Mouse (Mus musculus) midbrain, embryonic 15.5 days (tissue): ENCODE results near the gene A730071L15Rik. TPM values are rescaled to one million over a fixed set of nuclear protein-coding genes. Genes with fewer than 3 reads are reported as not detected.
A peak's percentile ranks its signal among the peaks of the same experiment; 100 is the strongest.

ENCODE experiments used
- ATAC-seq: fragments of 200-750 bp; cut with Nextera tagmentation; replicated peaks from 2 replicates; pipeline ENCODE4 v1.8.0; 2017; ENCODE audit warnings: moderate TSS enrichment
- H3K27ac ChIP-seq: fragments of 300-500 bp; sonication (generic); 2 replicates; pipeline ENCODE4 v1.5.1; 2015; ENCODE audit warnings: mild to moderate bottlenecking, inconsistent platforms
- H3K27me3 ChIP-seq: fragments of 300-500 bp; sonication (generic); replicated peaks from 2 replicates; pipeline ENCODE4 v1.6.1; 2015; ENCODE audit warnings: inconsistent platforms
- H3K36me3 ChIP-seq: fragments of 300-500 bp; sonication (generic); replicated peaks from 2 replicates; pipeline ENCODE4 v1.6.1; 2015; ENCODE audit warnings: inconsistent platforms
- H3K4me1 ChIP-seq: fragments of 300-500 bp; sonication (generic); 2 replicates; pipeline ENCODE4 v1.6.1; 2015; ENCODE audit warnings: inconsistent platforms
- H3K4me2 ChIP-seq: fragments of 300-500 bp; sonication (generic); 2 replicates; pipeline ENCODE4 v1.6.1; 2015; ENCODE audit warnings: inconsistent platforms, mild to moderate bottlenecking, moderate library complexity
- H3K4me3 ChIP-seq: fragments of 300-500 bp; sonication (generic); 2 replicates; pipeline ENCODE4 v1.5.1; 2015; ENCODE audit warnings: mild to moderate bottlenecking, inconsistent platforms
- H3K9ac ChIP-seq: fragments of 300-500 bp; sonication (generic); 2 replicates; pipeline ENCODE4 v1.6.1; 2015; ENCODE audit warnings: mild to moderate bottlenecking, inconsistent platforms
- H3K9me3 ChIP-seq: fragments of 300-500 bp; sonication (generic); 2 replicates; pipeline ENCODE4 v1.6.1; 2016; ENCODE audit warnings: inconsistent platforms
- WGBS: fragments of 180-500 bp; shearing (Covaris S2); methylation state at CpG from one replicate; pipeline ENCODE4 v1.1.7; 2015; ENCODE audit warnings: mixed read lengths; 5-methylcytosine and 5-hydroxymethylcytosine counted together
- polyA plus RNA-seq: library from polyadenylated mRNA; unstranded; fragments of >200 nt; fragmentation: Nextera tagmentation; extraction: Ambion mirVana; gene quantifications from 2 replicates; pipeline ENCODE4 v1.2.1, GENCODE M21; 2015

Gene A730071L15Rik
- polyA plus RNA-seq, 1 experiment from 2014 or later, result 0.48 TPM

GRCm38 (mm10) chr11:6187399-6187798 lies 12.4 kb upstream of the A730071L15Rik start:
- Histone ChIP-seq H3K4me3 (no peak overlapping the region), H3K9ac (no peak overlapping the region), H3K27ac (no peak overlapping the region), H3K4me1 (peaks cover 27% of the 10 kb centered on the region), H3K9me3 (no peaks in the 10 kb centered on the region), H3K36me3 (no peaks in the 10 kb centered on the region), H3K4me2 (no peak overlapping the region), H3K27me3 (no peaks in the 10 kb centered on the region)
- peak; percentile 49 for ATAC-seq
- WGBS, result 86% methylated on average over 3 of the region's 3 CpGs

GRCm38 (mm10) chr11:6187878-6188277 lies 12.0 kb upstream of the A730071L15Rik start:
- Histone ChIP-seq H3K9ac (no peak overlapping the region), H3K36me3 (peaks cover under 1% of the 10 kb centered on the region), H3K4me1 (peaks cover 25% of the 10 kb centered on the region), H3K4me2 (no peak overlapping the region), H3K9me3 (no peaks in the 10 kb centered on the region), H3K27me3 (no peaks in the 10 kb centered on the region), H3K4me3 (no peak overlapping the region), H3K27ac (no peak overlapping the region)
- WGBS, result 8% methylated on average over 2 of the region's 2 CpGs
- ATAC-seq, result peak; percentile 79

GRCm38 (mm10) chr11:6196780-6197179 lies 3.0 kb upstream of the A730071L15Rik start:
- Histone ChIP-seq H3K4me2 (no peak overlapping the region), H3K4me1 (peaks cover 33% of the 10 kb centered on the region), H3K9ac (no peak overlapping the region), H3K27me3 (no peaks in the 10 kb centered on the region), H3K36me3 (peaks cover 4% of the 10 kb centered on the region), H3K9me3 (no peaks in the 10 kb centered on the region), H3K27ac (no peak overlapping the region), H3K4me3 (no peak overlapping the region)
- ATAC-seq, result no peak
- WGBS, result 92% methylated on average over 8 of the region's 8 CpGs

GRCm38 (mm10) chr11:6198449-6198848 lies 1.4 kb upstream of the A730071L15Rik start:
- WGBS, result 95% methylated on average over 4 of the region's 4 CpGs
- H3K27me3 ChIP-seq, result no peaks in the 10 kb centered on the region
- H3K27ac ChIP-seq, result no peak overlapping the region

GRCm38 (mm10) chr11:6200087-6200569 lies 299 bp downstream of the A730071L15Rik start, which contains the start of gene Nudcd3:
TSS of gene Nudcd3 (minus strand) at chr11:6200415.
- peak; percentile 97 for ATAC-seq
- Histone ChIP-seq H3K36me3 (no peaks in the 10 kb centered on the region), H3K27me3 (no peaks in the 10 kb centered on the region), H3K27ac (peak within 1 kb of the TSS; percentile 97), H3K4me1 (peaks cover 33% of the 10 kb centered on the region), H3K4me2 (peak within 1 kb of the TSS; percentile 92), H3K4me3 (peak within 1 kb of the TSS; percentile 81), H3K9ac (peak within 1 kb of the TSS; percentile 88), H3K9me3 (no peaks in the 10 kb centered on the region)
- WGBS, result under 1% methylated on average over 39 of the region's 39 CpGs

More at GRCm38 (mm10) chr11:6198449-6198848, 1.4 kb upstream of the A730071L15Rik start:
- no peak overlapping the region for H3K9ac ChIP-seq
- peaks cover 33% of the 10 kb centered on the region for H3K4me1 ChIP-seq
- no peak for ATAC-seq
- no peaks in the 10 kb centered on the region for H3K9me3 ChIP-seq
- peak overlapping the region; percentile 81; the same call in 1 of the 2 replicates for H3K4me3 ChIP-seq
- no peaks in the 10 kb centered on the region for H3K36me3 ChIP-seq
- H3K4me2 ChIP-seq, result peak overlapping the region; percentile 92

GRCm38 (mm10) chr11:6200570-6200969 lies 741 bp downstream of the A730071L15Rik start:
- peak overlapping the region; percentile 97 for H3K27ac ChIP-seq
- no peaks in the 10 kb centered on the region for H3K36me3 ChIP-seq
- H3K4me1 ChIP-seq, result peaks cover 33% of the 10 kb centered on the region
- ATAC-seq, result peak; percentile 60
- no peaks in the 10 kb centered on the region for H3K27me3 ChIP-seq
- H3K9ac ChIP-seq, result peak overlapping the region; percentile 88
- peak overlapping the region; percentile 92 for H3K4me2 ChIP-seq
- WGBS, result 24% methylated on average over 9 of the region's 9 CpGs
- H3K4me3 ChIP-seq, result peak overlapping the region; percentile 81
- H3K9me3 ChIP-seq, result no peaks in the 10 kb centered on the region

- WGBS, result 87% methylated on average over 2 of the region's 2 CpGs
Observed at GRCm38 (mm10) chr11:6207090-6207489, 7.3 kb downstream of the A730071L15Rik start.

GRCm38 (mm10) chr11:6208158-6208557 lies 8.3 kb downstream of the A730071L15Rik start:
- 91% methylated on average over 1 of the region's 1 CpGs for WGBS
- no peak overlapping the region for H3K4me2 ChIP-seq
- H3K9ac ChIP-seq, result no peak overlapping the region
- H3K36me3 ChIP-seq, result no peaks in the 10 kb centered on the region
- no peaks in the 10 kb centered on the region for H3K27me3 ChIP-seq
- H3K9me3 ChIP-seq, result no peaks in the 10 kb centered on the region; the same call in 1 of the 2 replicates
- H3K27ac ChIP-seq, result no peak overlapping the region
- no peak overlapping the region for H3K4me3 ChIP-seq
- no peak for ATAC-seq
- no peaks in the 10 kb centered on the region for H3K4me1 ChIP-seq

More at GRCm38 (mm10) chr11:6207090-6207489, 7.3 kb downstream of the A730071L15Rik start:
- H3K9ac ChIP-seq, result no peak overlapping the region
- no peaks in the 10 kb centered on the region for H3K4me1 ChIP-seq
- no peak for ATAC-seq
- no peak overlapping the region for H3K4me3 ChIP-seq
- no peak overlapping the region for H3K27ac ChIP-seq
- H3K36me3 ChIP-seq, result no peaks in the 10 kb centered on the region
- no peaks in the 10 kb centered on the region; the same call in 1 of the 2 replicates for H3K9me3 ChIP-seq
- no peak overlapping the region for H3K4me2 ChIP-seq
- no peaks in the 10 kb centered on the region for H3K27me3 ChIP-seq

- Histone ChIP-seq H3K36me3 (no peaks in the 10 kb centered on the region), H3K27ac (no peak overlapping the region), H3K27me3 (no peaks in the 10 kb centered on the region), H3K4me1 (no peaks in the 10 kb centered on the region), H3K4me2 (no peak overlapping the region), H3K9me3 (no peaks in the 10 kb centered on the region), H3K9ac (no peak overlapping the region), H3K4me3 (no peak overlapping the region)
- 54% methylated on average over 3 of the region's 3 CpGs for WGBS
- no peak for ATAC-seq
Observed at GRCm38 (mm10) chr11:6216834-6217233, 17.0 kb downstream of the A730071L15Rik start.

GRCm38 (mm10) chr11:6218189-6218896 lies 18.5 kb downstream of the A730071L15Rik start:
- Histone ChIP-seq H3K4me3 (no peak overlapping the region), H3K9ac (no peak overlapping the region), H3K9me3 (no peaks in the 10 kb centered on the region), H3K36me3 (no peaks in the 10 kb centered on the region), H3K4me2 (no peak overlapping the region), H3K27ac (no peak overlapping the region), H3K4me1 (no peaks in the 10 kb centered on the region), H3K27me3 (no peaks in the 10 kb centered on the region)
- ATAC-seq, result no peak
- 84% methylated on average over 11 of the region's 11 CpGs for WGBS

- no peak overlapping the region for H3K9ac ChIP-seq
- no peak overlapping the region for H3K4me3 ChIP-seq
- no peak for ATAC-seq
- H3K27me3 ChIP-seq, result no peaks in the 10 kb centered on the region
- H3K27ac ChIP-seq, result no peak overlapping the region
- WGBS, result 72% methylated on average over 6 of the region's 6 CpGs
- no peaks in the 10 kb centered on the region for H3K36me3 ChIP-seq
- no peaks in the 10 kb centered on the region for H3K4me1 ChIP-seq
- H3K9me3 ChIP-seq, result no peaks in the 10 kb centered on the region
- no peak overlapping the region for H3K4me2 ChIP-seq
Observed at GRCm38 (mm10) chr11:6219967-6220366, 20.1 kb downstream of the A730071L15Rik start.

- H3K9ac ChIP-seq, result no peak overlapping the region
- no peaks in the 10 kb centered on the region for H3K36me3 ChIP-seq
- WGBS, result 89% methylated on average over 10 of the region's 10 CpGs
- no peak overlapping the region for H3K4me3 ChIP-seq
- H3K27ac ChIP-seq, result no peak overlapping the region
- H3K9me3 ChIP-seq, result no peaks in the 10 kb centered on the region
- H3K4me2 ChIP-seq, result no peak overlapping the region
- ATAC-seq, result no peak
- no peaks in the 10 kb centered on the region for H3K4me1 ChIP-seq
- no peaks in the 10 kb centered on the region for H3K27me3 ChIP-seq
Observed at GRCm38 (mm10) chr11:6222187-6222586, 22.4 kb downstream of the A730071L15Rik start.
